Mouse (Mus musculus): ENCODE data around the gene Slc30a5. TPM values are rescaled to one million over a fixed set of nuclear protein-coding genes. Genes with fewer than 3 reads are reported as not detected.

Slc30a5 gene
- 20.1 and 24.1 TPM in 2 replicates for polyA plus RNA-seq (2012; rRNA removed)

DNA sequence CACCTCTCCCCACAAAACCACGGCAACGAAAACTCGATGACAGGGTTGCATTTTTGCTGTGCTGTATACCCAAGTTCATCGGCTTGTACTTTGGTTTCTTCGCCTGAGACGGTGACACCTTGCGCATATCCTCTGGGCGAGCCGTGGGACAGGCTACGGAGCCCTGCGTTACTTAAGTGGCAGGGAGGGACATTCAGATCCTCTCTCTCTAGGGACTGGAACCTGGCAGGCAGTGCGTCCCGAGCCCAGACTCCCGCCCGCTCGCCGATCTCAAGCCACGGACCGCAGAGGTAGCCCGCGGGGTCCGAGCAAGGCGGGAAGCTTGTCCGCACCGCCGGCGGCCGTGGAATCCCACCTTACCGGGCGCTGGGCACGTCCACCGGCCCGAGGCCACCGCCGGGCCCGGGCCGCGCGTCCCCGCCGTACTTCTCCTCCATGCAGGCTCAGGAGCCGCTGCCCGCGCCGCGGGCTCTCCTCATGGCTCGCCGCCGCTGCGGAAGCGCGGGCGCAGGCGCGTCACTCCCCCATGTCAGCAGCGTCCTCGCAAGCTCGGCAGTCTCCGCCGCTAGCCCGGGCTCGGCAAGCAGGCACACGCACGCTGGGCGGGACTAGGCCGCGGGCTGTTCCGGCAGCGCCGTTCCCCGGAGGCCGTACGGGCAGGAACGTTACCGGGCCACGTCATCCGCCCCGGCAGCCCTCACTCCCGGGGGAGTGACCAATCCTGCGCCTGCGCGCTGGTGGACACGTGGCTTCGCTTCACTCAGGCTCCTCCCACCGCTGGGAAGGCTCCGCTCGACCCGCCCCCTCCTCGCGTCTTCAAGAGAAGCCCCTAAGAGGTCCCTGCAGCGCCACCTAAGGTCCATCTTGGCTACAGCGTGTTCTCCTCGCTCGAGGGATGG, at the start of gene Slc30a5:
Gene Slc30a5, minus strand, starts transcription at position 687 of the 899 bp plus-strand sequence.

DNA sequence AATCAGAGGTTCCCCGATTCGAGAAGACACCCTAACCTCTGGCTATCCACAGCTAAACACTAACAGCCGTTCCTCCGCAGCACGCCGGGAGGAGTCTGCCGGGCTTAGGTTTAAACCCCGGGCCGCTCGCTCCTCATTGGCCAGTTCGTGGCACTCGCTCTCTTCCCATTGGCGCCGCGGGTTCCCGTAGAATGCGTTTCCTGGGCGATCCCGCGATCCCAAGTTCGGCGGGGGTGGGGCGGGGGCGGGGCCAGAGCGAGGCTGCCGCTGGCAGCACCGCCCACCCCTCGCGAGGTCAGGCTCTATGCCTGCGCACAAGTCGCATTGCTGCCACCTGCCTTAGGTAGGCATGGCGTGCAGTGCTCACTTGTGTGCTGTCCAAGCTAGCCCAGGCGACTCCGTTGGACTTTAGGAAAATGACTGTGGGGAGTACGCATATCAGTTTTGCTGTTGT, 46.8 kb downstream of the Slc30a5 start, which contains the start of gene Ccnb1:
Gene Ccnb1, minus strand, starts transcription at position 157 of the 454 bp plus-strand sequence.

DNA sequence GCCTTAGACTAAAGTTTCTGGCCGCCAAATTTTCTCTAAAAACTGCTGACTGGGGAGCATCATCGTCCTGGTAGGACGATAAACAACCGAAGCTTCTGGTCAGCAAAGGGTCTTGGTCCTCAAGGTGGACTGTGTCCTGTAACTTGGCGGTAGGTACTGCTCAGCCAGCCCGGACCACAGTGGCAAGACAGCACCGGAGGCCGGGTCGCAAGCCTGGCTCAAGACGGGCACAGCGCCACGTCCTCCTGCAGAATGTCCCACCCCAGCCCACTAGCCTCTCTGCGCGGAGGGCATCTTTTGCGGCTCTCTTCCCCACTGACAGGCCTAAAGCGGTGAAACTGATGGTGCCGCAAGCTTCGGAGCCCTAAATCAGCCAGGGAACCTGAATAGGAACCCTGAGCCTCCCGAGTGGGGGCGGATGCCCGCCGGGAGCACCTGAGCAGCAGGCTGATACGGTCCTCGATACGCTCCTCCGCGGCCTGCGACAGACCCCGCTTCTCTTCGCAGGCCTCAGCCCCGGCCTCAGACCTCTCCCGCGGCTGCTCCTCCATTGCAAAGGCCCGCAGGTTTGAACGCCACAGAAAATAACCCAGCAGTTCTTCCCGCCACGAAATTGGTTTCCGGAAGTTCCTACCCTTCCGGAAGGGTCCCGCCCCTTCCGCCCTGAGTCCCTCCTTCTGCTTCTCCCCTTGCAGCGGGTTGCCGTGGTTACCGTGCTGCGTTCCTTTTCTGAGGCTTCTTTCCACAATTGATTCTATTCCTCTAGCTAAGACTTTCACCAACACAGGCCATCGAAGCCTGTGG, 57.8 kb downstream of the Slc30a5 start, which contains the start of gene Cenph:
Gene Cenph, minus strand, starts transcription at position 648 of the 804 bp plus-strand sequence.

Other genes with a start within 250 kb of the Slc30a5 start
- gene Marveld2, start 216.5 kb downstream of the Slc30a5 start, polyA plus RNA-seq (2012; rRNA removed): 3.6 and 4.5 TPM in 2 replicates
- gene Ak6, start 182.4 kb downstream of the Slc30a5 start, polyA plus RNA-seq (2012; rRNA removed): 121 and 132 TPM in 2 replicates
- gene Rad17, start 182.4 kb downstream of the Slc30a5 start, polyA plus RNA-seq (2012; rRNA removed): 8.9 and 10.1 TPM in 2 replicates
- 9.7 and 10.4 TPM in 2 replicates for gene Taf9, start 181.8 kb downstream of the Slc30a5 start, polyA plus RNA-seq (2012; rRNA removed)
- 4.3 TPM in 2 replicates for gene Ccdc125, start 163.7 kb downstream of the Slc30a5 start, polyA plus RNA-seq (2012; rRNA removed)
- 16.5 and 19.9 TPM in 2 replicates for gene Cdk7, start 102.5 kb downstream of the Slc30a5 start, polyA plus RNA-seq (2012; rRNA removed)
- gene Mrps36, start 88.8 kb downstream of the Slc30a5 start, polyA plus RNA-seq (2012; rRNA removed): 54.7 and 58.2 TPM in 2 replicates
- gene Cenph, start 57.5 kb downstream of the Slc30a5 start, polyA plus RNA-seq (2012; rRNA removed): 26.5 and 31.2 TPM in 2 replicates
- gene Ccnb1, start 46.9 kb downstream of the Slc30a5 start, polyA plus RNA-seq (2012; rRNA removed): 124 and 147 TPM in 2 replicates